Mouse (Mus musculus) embryonic facial prominence, embryonic 10.5 days (tissue): Measurements from ENCODE around the gene Cenpb. TPM values are rescaled to one million over a fixed set of nuclear protein-coding genes. Genes with fewer than 3 reads are reported as not detected.

Experiments used
- DNase-seq: peaks from one replicate; pipeline ENCODE4 v3.0.0-alpha.2; 2017; ENCODE audit warnings: low spot score
- H3K27ac ChIP-seq: fragments of 300-500 bp; sonication (generic); replicated peaks from 2 replicates; pipeline ENCODE4 v1.5.1; 2016; ENCODE audit warnings: mild to moderate bottlenecking
- H3K27me3 ChIP-seq: fragments of 300-500 bp; sonication (generic); replicated peaks from 2 replicates; pipeline ENCODE4 v1.6.1; 2016; ENCODE audit warnings: low read depth, mild to moderate bottlenecking; ENCODE audit not compliant: poor library complexity, severe bottlenecking
- H3K36me3 ChIP-seq: fragments of 300-500 bp; sonication (generic); replicated peaks from 2 replicates; pipeline ENCODE4 v1.6.1; 2016; ENCODE audit warnings: mild to moderate bottlenecking, moderate library complexity
- H3K4me1 ChIP-seq: fragments of 300-500 bp; sonication (generic); 2 replicates; pipeline ENCODE4 v1.6.1; 2016
- H3K4me3 ChIP-seq: fragments of 300-500 bp; sonication (generic); 2 replicates; pipeline ENCODE4 v1.5.1; 2016; ENCODE audit warnings: mild to moderate bottlenecking, moderate library complexity
- H3K9me3 ChIP-seq: fragments of 300-500 bp; sonication (generic); 2 replicates; pipeline ENCODE4 v1.6.1; 2016; ENCODE audit warnings: mild to moderate bottlenecking
- WGBS: fragments of 180-500 bp; shearing (Covaris S2); methylation state at CpG from one replicate; pipeline ENCODE4 v1.1.7; 2016; 5-methylcytosine and 5-hydroxymethylcytosine counted together
- polyA plus RNA-seq: library from polyadenylated mRNA; unstranded; fragments of >200 nt; fragmentation: Nextera tagmentation; extraction: Ambion mirVana; gene quantifications from 2 replicates; pipeline ENCODE4 v1.2.1, GENCODE M21; 2016

Gene Cenpb
- polyA plus RNA-seq, 1 experiment from 2014 or later: 7.4 TPM

DNA sequence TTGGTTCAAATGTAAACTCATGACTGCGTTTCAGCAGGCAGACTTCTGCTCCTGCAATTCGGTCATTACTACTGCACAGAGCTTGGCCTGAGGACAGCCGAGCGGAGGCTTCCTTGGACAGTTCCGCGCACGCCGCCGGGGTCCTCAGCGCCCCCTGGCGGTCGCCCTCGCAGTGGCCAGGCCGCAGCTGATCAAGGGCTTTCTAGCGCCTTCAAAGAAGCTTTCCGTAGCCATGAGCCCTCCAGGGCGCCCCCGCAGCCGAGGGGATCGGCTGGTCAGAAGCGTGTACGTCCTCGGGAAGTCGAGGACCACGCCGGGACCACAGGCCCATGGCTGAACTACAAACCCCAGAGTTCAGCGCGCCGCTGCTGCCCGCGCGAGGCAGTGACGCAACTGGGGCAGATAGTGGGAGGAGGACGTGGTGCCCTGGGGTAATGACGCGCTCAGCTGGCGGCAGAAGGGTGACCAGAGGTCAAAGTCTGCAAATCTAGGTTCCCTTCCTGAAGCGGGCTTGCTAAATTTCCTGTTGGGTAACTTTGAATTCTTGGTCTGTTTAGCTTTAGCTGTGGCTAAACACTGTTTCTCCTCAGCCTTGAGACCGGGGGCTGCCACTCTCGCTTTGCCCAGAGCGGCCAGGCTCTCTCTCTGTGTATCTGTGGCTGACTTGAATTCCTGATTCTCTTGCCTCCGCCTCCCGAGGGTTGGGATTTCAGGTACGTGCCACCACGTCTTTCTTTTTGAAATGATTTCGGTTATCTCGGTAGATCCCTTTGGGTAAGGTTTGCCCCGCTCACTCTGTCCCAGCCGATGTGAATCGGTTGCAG is 30.3 kb upstream of the Cenpb start:
- H3K27ac ChIP-seq: peak overlapping the region; percentile 93
- H3K4me1 ChIP-seq: peaks cover 18% of the 10 kb centered on the region
- peak; percentile 97 for DNase-seq
- H3K4me3 ChIP-seq: peak overlapping the region; percentile 65
- 2% methylated on average over 50 of the region's 50 CpGs for WGBS
- peaks cover 20% of the 10 kb centered on the region for H3K36me3 ChIP-seq
- H3K27me3 ChIP-seq: no peaks in the 10 kb centered on the region
- H3K9me3 ChIP-seq: no peaks in the 10 kb centered on the region

DNA sequence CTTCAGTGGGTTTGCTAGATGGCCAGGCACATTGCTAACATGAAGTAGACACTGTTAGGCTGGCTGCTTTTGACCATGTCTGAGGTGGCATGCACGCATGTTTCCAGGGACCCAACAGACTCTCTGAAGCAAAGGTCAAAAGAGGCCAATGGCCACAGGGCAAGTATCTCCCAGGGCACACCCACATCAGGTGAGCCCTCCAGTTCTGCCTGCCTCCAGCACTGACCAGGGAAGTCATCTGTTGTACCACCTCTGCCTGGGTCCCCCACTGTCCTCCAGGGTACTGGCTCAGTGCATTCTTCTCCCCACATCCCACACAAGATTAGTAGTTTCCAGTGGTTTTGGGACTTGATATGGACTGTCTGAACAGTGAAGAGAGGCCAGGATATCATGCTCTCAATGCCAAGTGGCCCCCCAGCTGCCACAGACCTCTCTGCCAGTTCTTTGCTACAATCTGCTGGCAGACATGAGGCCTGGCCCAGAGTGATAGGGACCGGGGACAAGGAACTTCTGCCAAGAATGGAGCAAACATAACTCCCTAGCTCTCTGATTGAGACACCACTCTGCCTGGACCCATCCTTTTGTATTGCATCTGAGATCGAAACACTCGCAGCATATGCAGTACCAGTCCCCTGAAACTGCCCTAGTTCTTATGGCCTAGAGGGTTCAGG is 29.4 kb upstream of the Cenpb start:
- Histone ChIP-seq H3K27ac (peak overlapping the region; percentile 93), H3K4me1 (peaks cover 25% of the 10 kb centered on the region)
- 73% methylated on average over 4 of the region's 4 CpGs for WGBS

DNA sequence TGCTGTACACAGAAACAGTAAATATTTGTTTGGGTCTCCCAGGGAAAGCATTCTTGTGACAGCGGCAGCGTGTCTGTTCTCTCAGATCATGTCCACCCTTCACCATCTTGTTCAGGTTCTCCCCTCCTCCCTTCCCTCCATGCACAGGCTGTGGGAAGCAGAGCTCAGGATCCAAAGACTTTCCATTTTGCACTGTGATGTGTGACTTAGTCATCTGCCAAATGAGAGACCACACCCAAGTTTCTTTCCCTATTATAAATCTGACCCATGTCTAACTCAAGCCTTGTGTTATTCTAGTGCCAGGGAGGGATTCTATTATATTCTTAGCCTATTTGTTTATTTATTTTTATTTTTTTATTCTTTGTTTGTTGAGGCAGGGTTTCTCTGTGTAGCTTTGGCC is 28.5 kb upstream of the Cenpb start:
- DNase-seq: no peak
- peaks cover 25% of the 10 kb centered on the region for H3K4me1 ChIP-seq
- no peaks in the 10 kb centered on the region for H3K27me3 ChIP-seq
- WGBS: 94% methylated on average over 2 of the region's 2 CpGs
- no peak overlapping the region for H3K4me3 ChIP-seq
- no peaks in the 10 kb centered on the region for H3K9me3 ChIP-seq
- H3K27ac ChIP-seq: no peak overlapping the region
- H3K36me3 ChIP-seq: peaks cover 11% of the 10 kb centered on the region

More for the DNA sequence above, 29.4 kb upstream of the Cenpb start:
- H3K36me3 ChIP-seq: peaks cover 19% of the 10 kb centered on the region
- no peaks in the 10 kb centered on the region for H3K9me3 ChIP-seq
- peak overlapping the region; percentile 65 for H3K4me3 ChIP-seq
- no peak for DNase-seq
- no peaks in the 10 kb centered on the region for H3K27me3 ChIP-seq

DNA sequence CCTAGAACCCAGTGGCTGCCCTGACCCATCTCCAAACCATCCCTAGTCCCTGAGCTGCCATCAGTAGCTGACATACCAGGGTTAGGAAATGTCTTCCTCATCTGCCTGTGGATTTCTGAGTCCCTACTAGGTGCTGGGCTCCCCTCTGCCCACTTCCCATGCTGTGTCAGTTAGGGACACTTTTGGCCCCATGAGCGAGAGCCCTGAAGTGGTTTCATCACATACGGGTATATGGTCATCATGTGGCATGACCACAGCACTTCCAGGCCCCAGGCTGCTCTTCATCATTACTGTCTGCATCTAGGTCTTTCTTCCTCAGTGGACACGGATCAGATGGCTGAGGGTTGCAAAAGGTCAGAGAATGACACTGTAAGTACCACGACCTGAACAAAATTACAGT is 26.9 kb upstream of the Cenpb start, which contains the start of gene Ap5s1:
Gene Ap5s1 (plus strand): TSS at position 301 of the 400 bp plus-strand sequence.
- DNase-seq: no peak
- Histone ChIP-seq H3K27me3 (no peaks in the 10 kb centered on the region), H3K27ac (no peak within 1 kb of the TSS), H3K4me3 (no peak within 1 kb of the TSS), H3K36me3 (no peaks in the 10 kb centered on the region), H3K9me3 (no peaks in the 10 kb centered on the region), H3K4me1 (peaks cover 22% of the 10 kb centered on the region)
- 78% methylated on average over 4 of the region's 4 CpGs for WGBS

DNA sequence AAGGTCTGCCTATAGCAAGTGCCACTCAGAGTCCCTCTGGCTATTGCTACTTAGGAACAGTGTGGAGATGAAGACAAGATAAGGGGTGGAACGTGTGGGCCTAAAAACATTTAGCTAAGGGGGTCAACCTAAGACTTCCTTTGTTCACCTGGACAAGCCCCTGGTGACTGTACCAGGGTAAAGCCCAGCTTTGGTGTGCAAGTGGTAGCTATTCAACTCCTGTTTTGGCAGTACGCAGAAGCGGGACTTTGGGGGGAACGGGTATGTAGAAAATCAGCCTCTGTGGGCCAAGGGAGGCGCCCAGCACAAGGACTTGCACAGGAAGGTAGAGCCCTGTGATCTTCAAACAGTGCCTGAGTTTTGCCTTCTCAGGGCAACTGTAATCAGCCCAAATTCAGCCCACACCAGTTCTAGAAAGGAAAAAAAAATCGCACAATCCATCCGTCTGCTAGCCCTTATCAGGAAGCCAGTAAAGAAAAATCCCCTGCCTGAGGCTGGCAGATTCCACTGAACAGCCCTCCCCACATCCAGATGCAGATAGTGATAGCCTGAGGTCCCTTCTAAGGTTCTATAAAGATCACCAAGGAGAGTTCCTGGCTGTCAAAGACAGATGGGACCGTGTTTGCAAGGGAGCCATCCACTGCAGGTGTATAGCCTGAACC is 25.8 kb upstream of the Cenpb start:
- no peak overlapping the region for H3K4me3 ChIP-seq
- WGBS: 85% methylated on average over 8 of the region's 8 CpGs
- peaks cover 15% of the 10 kb centered on the region for H3K4me1 ChIP-seq
- DNase-seq: no peak
- no peaks in the 10 kb centered on the region for H3K9me3 ChIP-seq
- no peaks in the 10 kb centered on the region for H3K27me3 ChIP-seq
- no peaks in the 10 kb centered on the region; the same call in 1 of the 2 replicates for H3K36me3 ChIP-seq
- no peak overlapping the region for H3K27ac ChIP-seq

DNA sequence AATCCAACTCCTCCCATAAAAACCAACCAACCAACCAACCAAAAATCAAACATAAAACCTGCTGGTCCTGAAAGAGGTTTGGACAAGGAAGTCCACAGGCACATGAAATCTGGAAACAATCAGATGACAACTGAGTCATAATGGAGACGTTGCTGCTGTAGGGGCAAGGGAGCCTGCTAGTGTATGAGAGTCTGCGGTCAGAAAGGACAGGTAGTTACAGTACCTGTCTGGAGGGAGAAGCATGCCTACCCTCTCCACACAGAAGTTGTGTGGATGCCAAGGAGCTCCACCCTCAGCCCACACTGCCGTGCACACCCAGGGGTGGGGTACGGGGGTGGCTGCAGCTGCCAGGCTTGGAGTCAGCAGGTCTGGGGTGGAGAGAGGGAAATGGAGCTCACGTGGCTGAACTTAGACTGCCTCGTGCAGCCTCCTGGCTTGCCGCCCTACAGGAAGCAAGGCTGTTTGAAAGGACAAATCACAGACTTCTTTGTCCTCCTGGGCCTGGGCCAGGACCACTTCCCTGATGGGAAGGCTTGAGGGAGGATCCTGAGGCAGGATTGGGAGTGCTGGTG is 24.6 kb upstream of the Cenpb start:
- no peaks in the 10 kb centered on the region for H3K9me3 ChIP-seq
- H3K36me3 ChIP-seq: peaks cover 9% of the 10 kb centered on the region
- no peak overlapping the region for H3K4me3 ChIP-seq
- H3K27ac ChIP-seq: peak overlapping the region; percentile 49; the same call in 1 of the 2 replicates
- DNase-seq: no peak
- H3K4me1 ChIP-seq: peaks cover 10% of the 10 kb centered on the region
- WGBS: 50% methylated on average over 7 of the region's 7 CpGs
- no peaks in the 10 kb centered on the region for H3K27me3 ChIP-seq

DNA sequence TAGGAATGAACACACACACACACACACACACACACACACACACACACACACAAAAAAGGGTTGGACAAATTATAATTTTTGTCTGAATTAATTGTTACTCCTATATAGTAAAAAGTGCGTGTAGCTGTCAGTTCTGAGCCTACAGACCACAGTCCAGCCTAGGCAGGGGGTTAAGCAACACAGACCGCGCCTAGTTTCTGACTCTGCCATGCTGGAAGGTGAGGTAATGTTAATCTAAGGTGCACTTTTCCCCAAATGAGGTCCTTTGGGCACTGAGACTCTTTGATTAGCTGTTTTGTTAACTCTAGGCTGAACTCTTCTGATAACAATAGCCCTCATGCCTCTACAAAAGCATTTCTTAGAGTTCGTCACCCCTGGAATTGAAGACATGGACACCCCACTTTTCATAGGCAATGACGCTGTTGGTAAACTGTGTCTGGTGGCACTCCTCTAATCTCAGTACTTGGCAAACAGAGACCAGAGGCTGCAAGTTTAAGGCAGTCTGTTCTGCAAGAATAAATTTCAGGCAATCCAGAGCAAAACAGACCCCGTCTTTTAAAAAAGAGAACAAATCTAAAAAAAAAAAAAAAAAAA is 24.0 kb upstream of the Cenpb start:
- Histone ChIP-seq H3K27ac (no peak overlapping the region), H3K4me3 (no peak overlapping the region), H3K4me1 (peaks cover 6% of the 10 kb centered on the region; the same call in 1 of the 2 replicates), H3K27me3 (no peaks in the 10 kb centered on the region), H3K36me3 (peaks cover 14% of the 10 kb centered on the region), H3K9me3 (no peaks in the 10 kb centered on the region)
- WGBS: 89% methylated on average over 6 of the region's 6 CpGs
- DNase-seq: no peak

DNA sequence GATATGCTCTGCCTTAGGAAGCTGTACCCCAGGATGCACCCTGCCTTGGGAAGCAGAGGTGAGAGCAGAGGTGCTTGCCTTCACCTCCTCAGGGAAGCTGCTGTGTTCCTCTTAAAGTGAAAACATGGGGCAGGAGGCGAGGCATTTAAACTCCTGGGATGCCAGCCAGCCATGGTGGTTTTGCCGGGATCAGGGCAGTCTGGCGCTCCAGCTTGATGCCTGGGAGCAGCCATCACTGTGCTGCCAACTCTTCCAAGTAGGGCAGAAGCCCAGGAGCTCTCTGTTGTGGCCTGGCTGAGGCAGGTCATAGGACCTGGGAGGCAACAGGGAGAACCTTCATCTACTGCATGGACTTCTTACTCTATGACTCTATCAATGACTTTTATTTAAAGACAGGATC is 21.4 kb upstream of the Cenpb start:
- H3K4me1 ChIP-seq: peaks cover 6% of the 10 kb centered on the region; the same call in 1 of the 2 replicates
- H3K27ac ChIP-seq: no peak overlapping the region
- H3K27me3 ChIP-seq: no peaks in the 10 kb centered on the region
- H3K36me3 ChIP-seq: peaks cover 39% of the 10 kb centered on the region
- H3K4me3 ChIP-seq: no peak overlapping the region
- no peak for DNase-seq
- 85% methylated on average over 3 of the region's 3 CpGs for WGBS
- no peaks in the 10 kb centered on the region for H3K9me3 ChIP-seq

DNA sequence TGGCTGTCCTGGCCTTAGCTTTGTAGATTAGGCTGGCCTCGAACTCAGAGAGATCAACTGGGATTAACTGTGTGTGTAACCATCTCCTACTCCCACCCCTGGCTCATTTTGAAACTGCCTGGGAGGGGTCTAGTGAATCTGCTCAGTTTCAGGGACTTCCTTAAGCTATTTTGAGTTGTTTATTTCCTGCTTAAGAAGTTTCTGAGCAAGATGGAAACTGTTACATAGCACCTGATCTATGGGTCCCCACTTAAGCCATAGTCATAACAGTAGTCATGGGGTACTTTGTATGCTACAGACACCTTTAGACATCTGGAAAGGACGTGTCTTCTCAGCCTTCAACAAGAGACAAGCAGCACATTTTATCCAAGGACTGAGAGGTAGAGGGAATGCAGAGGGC is 20.8 kb upstream of the Cenpb start:
- H3K9me3 ChIP-seq: no peaks in the 10 kb centered on the region
- H3K4me1 ChIP-seq: peaks cover 6% of the 10 kb centered on the region; the same call in 1 of the 2 replicates
- H3K4me3 ChIP-seq: no peak overlapping the region
- WGBS: 82% methylated on average over 2 of the region's 2 CpGs
- DNase-seq: no peak
- H3K36me3 ChIP-seq: peaks cover 44% of the 10 kb centered on the region
- H3K27me3 ChIP-seq: no peaks in the 10 kb centered on the region
- no peak overlapping the region for H3K27ac ChIP-seq

DNA sequence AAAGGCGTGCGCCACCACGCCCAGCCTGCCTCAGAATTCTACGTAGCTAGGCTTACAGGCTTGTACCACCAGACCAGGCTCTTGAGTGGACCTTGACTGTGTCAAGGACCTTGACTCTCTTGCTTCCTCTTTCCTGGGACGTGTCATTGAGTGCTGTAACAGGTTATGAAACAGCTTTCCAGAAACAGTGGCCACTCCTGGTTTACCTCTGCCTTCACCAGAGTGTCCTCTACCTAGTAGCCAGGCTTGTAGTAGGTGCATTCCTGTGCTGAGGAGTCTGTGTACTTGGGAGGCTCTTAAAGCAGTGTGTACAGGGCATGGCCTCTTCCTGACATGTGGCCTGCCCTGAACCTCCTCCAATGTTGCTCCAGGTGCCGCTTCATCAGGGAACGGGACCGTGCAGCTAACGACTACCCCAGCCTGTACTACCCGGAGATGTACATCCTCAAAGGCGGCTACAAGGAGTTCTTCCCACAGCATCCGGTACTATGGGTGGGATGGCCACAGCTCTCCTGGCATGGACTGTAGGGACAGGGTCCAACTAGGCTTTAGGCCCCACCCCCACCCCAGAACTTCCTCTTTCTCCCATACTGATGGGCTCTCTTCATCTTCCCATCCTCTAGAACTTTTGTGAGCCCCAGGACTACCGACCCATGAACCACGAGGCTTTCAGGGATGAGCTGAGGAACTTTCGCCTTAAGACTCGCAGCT is 16.9 kb upstream of the Cenpb start:
- 92% methylated on average over 16 of the region's 16 CpGs for WGBS
- Histone ChIP-seq H3K27me3 (no peaks in the 10 kb centered on the region), H3K27ac (no peak overlapping the region), H3K9me3 (no peaks in the 10 kb centered on the region), H3K36me3 (peaks cover 81% of the 10 kb centered on the region), H3K4me1 (peaks cover under 1% of the 10 kb centered on the region; the same call in 1 of the 2 replicates), H3K4me3 (no peak overlapping the region)
- no peak for DNase-seq

DNA sequence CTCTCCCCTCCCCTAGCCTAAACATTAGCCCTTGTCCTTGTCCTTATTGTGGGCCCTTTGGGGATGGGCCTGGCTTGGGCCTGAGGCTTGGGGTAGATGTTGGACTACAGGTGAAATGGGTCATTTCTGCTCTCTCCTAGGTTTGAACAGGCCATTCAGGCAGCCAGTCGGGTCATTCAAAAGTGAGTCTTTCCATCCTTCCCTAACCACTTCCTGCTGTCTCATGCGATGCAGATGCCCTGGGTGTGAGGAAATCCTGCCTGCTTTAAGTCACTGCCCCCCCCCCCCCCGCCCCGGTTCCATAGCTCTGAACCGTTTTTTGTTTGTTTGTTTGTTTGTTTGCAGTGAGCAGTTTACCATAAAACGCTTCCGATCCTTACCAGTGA is 11.1 kb upstream of the Cenpb start:
- peak overlapping the region; percentile 25 for H3K4me3 ChIP-seq
- H3K9me3 ChIP-seq: no peaks in the 10 kb centered on the region
- 72% methylated on average over 7 of the region's 7 CpGs for WGBS
- H3K27me3 ChIP-seq: no peaks in the 10 kb centered on the region
- peak overlapping the region; percentile 75 for H3K27ac ChIP-seq
- DNase-seq: no peak
- peaks cover 57% of the 10 kb centered on the region for H3K36me3 ChIP-seq
- H3K4me1 ChIP-seq: peaks cover 56% of the 10 kb centered on the region
